Mouse (Mus musculus) CH12.LX (cell line): ENCODE results near the gene Rpl6.

Experiments
- BHLHE40 ChIP-seq: IDR thresholded peaks from 2 replicates; pipeline ENCODE4 v1.6.1; 2011; ENCODE audit warnings: mild to moderate bottlenecking, low read depth, low read length, improper control_type of control experiment
- CTCF ChIP-seq, 2 experiments: IDR thresholded peaks in 1 of 2; conservative IDR thresholded peaks in 1 of 2; 2 replicates each; pipeline ENCODE4 v1.5.1; 2011 to 2012; ENCODE audit warnings: low read depth in 2 of 2, low read length in 2 of 2, improper control_type of control experiment in 1 of 2, inconsistent platforms in 1 of 2, mild to moderate bottlenecking in 1 of 2, moderate library complexity in 1 of 2
- E2F4 ChIP-seq: IDR thresholded peaks from 2 replicates; pipeline ENCODE4 v1.6.1; 2011; ENCODE audit warnings: low read depth, low read length, improper control_type of control experiment; ENCODE audit not compliant: insufficient replicate concordance
- ELF1 ChIP-seq: IDR thresholded peaks from 2 replicates; pipeline ENCODE4 v1.6.1; 2014; ENCODE audit warnings: low read depth, mild to moderate bottlenecking, inconsistent platforms, low read length, improper control_type of control experiment
- ETS1 ChIP-seq: conservative IDR thresholded peaks from 2 replicates; pipeline ENCODE4 v1.6.1; 2012; ENCODE audit warnings: low read depth, mild to moderate bottlenecking, inconsistent platforms, low read length, improper control_type of control experiment, moderate library complexity
- HCFC1 ChIP-seq: IDR thresholded peaks from 2 replicates; pipeline ENCODE4 v1.6.1; 2012; ENCODE audit warnings: low read depth, mild to moderate bottlenecking, inconsistent platforms, low read length, improper control_type of control experiment
- MAFK ChIP-seq: IDR thresholded peaks from 2 replicates; pipeline ENCODE4 v1.6.1; 2011; ENCODE audit warnings: low read length, improper control_type of control experiment; ENCODE audit not compliant: insufficient replicate concordance
- MAX ChIP-seq: IDR thresholded peaks from 2 replicates; pipeline ENCODE4 v1.6.1; 2011; ENCODE audit warnings: low read length, improper control_type of control experiment
- MEF2A ChIP-seq: IDR thresholded peaks from 2 replicates; pipeline ENCODE4 v1.6.1; 2014; ENCODE audit warnings: low read depth, mild to moderate bottlenecking, inconsistent platforms, low read length, improper control_type of control experiment, borderline replicate concordance
- POLR2A ChIP-seq: IDR thresholded peaks from 2 replicates; pipeline ENCODE4 v1.6.1; 2011; ENCODE audit warnings: low read depth, mild to moderate bottlenecking, improper control_type of control experiment, low read length
- SMC3 ChIP-seq: IDR thresholded peaks from 2 replicates; pipeline ENCODE4 v1.6.1; 2011; ENCODE audit warnings: low read depth, low read length, improper control_type of control experiment
- USF2 ChIP-seq: conservative IDR thresholded peaks from 2 replicates; pipeline ENCODE4 v1.6.1; 2011; ENCODE audit warnings: low read depth, low read length, improper control_type of control experiment
- ZKSCAN1 ChIP-seq: IDR thresholded peaks from 2 replicates; pipeline ENCODE4 v1.6.1; 2012; ENCODE audit warnings: low read depth, inconsistent platforms, low read length, improper control_type of control experiment, borderline replicate concordance
- ZMIZ1 ChIP-seq: IDR thresholded peaks from 2 replicates; pipeline ENCODE4 v1.6.1; 2012; ENCODE audit warnings: low read depth, mild to moderate bottlenecking, inconsistent platforms, low read length, improper control_type of control experiment

- no peak for TF ChIP-seq CTCF (conservative IDR thresholded peaks at IDR 0.05 in 1 of 2, IDR thresholded peaks at IDR 0.05 in 1 of 2; ENCODE audit: low read depth in 2 of 2, low read length in 2 of 2)
- TF ChIP-seq ELF1 = no peak
- TF ChIP-seq ETS1 = no peak
- no peak for TF ChIP-seq E2F4
- no peak for TF ChIP-seq BHLHE40
- no peak for TF ChIP-seq POLR2A
- TF ChIP-seq MEF2A = no peak
- no peak for TF ChIP-seq ZKSCAN1
- no peak for TF ChIP-seq ZMIZ1
- TF ChIP-seq USF2 = no peak
- no peak for TF ChIP-seq MAFK
- TF ChIP-seq HCFC1 = no peak
- no peak for TF ChIP-seq SMC3
- TF ChIP-seq MAX = no peak
These were observed 7.8 kb downstream of the Rpl6 start for GRCm38 (mm10) chr5:121212108-121212507.
